Mouse (Mus musculus) heart, embryonic 12.5 days (tissue): ENCODE measurements around the gene Spaca4. TPM values are rescaled to one million over a fixed set of nuclear protein-coding genes. Genes with fewer than 3 reads are reported as not detected.

Source experiments
- ATAC-seq: fragments of 200-750 bp; cut with Nextera tagmentation; 2 replicates; pipeline ENCODE4 v1.8.0; 2017; ENCODE audit warnings: moderate TSS enrichment, moderate library complexity; ENCODE audit not compliant: insufficient number of reproducible peaks, low FRiP score
- H3K27ac ChIP-seq: fragments of 300-500 bp; sonication (generic); 2 replicates; pipeline ENCODE4 v1.5.1; 2016; ENCODE audit warnings: mild to moderate bottlenecking, moderate library complexity; ENCODE audit not compliant: poor library complexity, severe bottlenecking
- H3K27me3 ChIP-seq: fragments of 300-500 bp; sonication (generic); replicated peaks from 2 replicates; pipeline ENCODE4 v1.6.1; 2016; ENCODE audit warnings: mild to moderate bottlenecking, moderate library complexity
- H3K36me3 ChIP-seq: fragments of 300-500 bp; sonication (generic); 2 replicates; pipeline ENCODE4 v1.6.1; 2016; ENCODE audit warnings: mild to moderate bottlenecking, moderate library complexity
- H3K4me1 ChIP-seq: fragments of 300-500 bp; sonication (generic); replicated peaks from 2 replicates; pipeline ENCODE4 v1.6.1; 2016; ENCODE audit warnings: mild to moderate bottlenecking
- H3K4me2 ChIP-seq: fragments of 300-500 bp; sonication (generic); 2 replicates; pipeline ENCODE4 v1.6.1; 2016; ENCODE audit warnings: mild to moderate bottlenecking, moderate library complexity
- H3K4me3 ChIP-seq: fragments of 300-500 bp; sonication (generic); 2 replicates; pipeline ENCODE4 v1.5.1; 2016; ENCODE audit warnings: mild to moderate bottlenecking
- H3K9ac ChIP-seq: fragments of 300-500 bp; sonication (generic); 2 replicates; pipeline ENCODE4 v1.6.1; 2016; ENCODE audit warnings: mild to moderate bottlenecking, moderate library complexity
- H3K9me3 ChIP-seq: fragments of 300-500 bp; sonication (generic); replicated peaks from 2 replicates; pipeline ENCODE4 v1.6.1; 2016; ENCODE audit warnings: mild to moderate bottlenecking, moderate library complexity
- WGBS: fragments of 180-500 bp; shearing (Covaris S2); methylation state at CpG from one replicate; pipeline ENCODE4 v1.1.7; 2016; 5-methylcytosine and 5-hydroxymethylcytosine counted together
- polyA plus RNA-seq: library from polyadenylated mRNA; unstranded; fragments of >200 nt; fragmentation: Nextera tagmentation; extraction: Ambion mirVana; gene quantifications from 2 replicates; pipeline ENCODE4 v1.2.1, GENCODE M21; 2016

Gene Spaca4
- polyA plus RNA-seq, 1 experiment from 2014 or later = not detected

DNA sequence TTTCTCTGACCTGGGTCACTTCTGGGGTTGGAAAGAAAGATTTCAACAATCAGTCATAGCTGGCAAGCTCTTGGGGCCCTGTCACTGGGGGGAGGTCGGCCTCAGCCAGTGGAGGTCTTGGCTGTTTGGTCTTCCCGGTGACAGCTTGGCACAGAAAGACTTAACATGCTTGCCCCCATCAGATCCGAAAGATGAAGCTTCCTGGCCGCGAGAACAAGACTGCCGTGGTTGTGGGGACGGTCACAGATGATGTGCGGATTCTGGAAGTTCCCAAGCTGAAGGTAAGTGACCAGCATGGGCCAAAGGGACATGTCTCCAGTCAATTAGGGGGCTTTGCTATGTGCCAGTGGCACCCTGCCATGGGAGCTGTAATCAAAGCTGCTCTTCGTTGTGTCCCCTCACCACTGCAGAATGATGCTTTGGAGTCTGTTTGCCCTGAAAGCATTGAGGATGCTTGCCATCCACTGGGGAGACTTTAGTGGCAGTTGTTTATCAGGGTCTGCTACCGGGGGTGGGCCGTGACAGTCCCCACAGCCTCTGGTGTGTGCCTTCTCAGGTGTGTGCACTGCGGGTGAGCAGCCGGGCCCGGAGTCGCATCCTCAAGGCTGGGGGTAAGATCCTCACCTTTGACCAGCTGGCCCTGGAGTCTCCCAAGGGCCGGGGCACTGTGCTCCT lies 5.7 kb downstream of the Spaca4 start:
- H3K4me1 ChIP-seq = peaks cover 37% of the 10 kb centered on the region
- 89% methylated on average over 15 of the region's 16 CpGs for WGBS
- peak overlapping the region; percentile 92 for H3K4me2 ChIP-seq
- no peak for ATAC-seq
- H3K4me3 ChIP-seq = peak overlapping the region; percentile 95; the same call in 1 of the 2 replicates
- H3K9me3 ChIP-seq = no peaks in the 10 kb centered on the region
- peak overlapping the region; percentile 97; the same call in 1 of the 2 replicates for H3K9ac ChIP-seq
- H3K27me3 ChIP-seq = no peaks in the 10 kb centered on the region
- H3K36me3 ChIP-seq = peaks cover 59% of the 10 kb centered on the region
- H3K27ac ChIP-seq = no peak overlapping the region

DNA sequence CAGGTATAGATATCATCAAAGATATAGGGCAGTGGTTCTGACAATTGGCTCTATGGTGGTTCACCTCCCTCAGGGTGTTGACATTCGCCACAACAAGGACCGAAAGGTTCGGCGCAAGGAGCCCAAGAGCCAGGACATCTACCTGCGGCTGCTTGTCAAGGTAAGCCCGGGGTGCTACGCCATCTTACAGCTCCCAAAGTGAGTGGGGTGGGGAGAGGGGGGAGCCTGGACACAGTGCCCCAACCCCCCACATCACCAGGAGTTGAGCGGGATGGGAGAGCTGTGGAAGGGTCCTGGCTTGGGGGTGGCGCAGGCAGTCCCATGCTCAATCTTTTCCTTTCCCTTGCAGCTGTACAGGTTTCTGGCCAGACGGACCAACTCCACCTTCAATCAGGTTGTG lies 6.4 kb downstream of the Spaca4 start:
- 83% methylated on average over 10 of the region's 10 CpGs for WGBS
- peak overlapping the region; percentile 92 for H3K4me2 ChIP-seq
- H3K9ac ChIP-seq = peak overlapping the region; percentile 97
- H3K27me3 ChIP-seq = no peaks in the 10 kb centered on the region
- H3K9me3 ChIP-seq = no peaks in the 10 kb centered on the region
- ATAC-seq = no peak
- peak overlapping the region; percentile 95 for H3K4me3 ChIP-seq
- H3K36me3 ChIP-seq = peaks cover 52% of the 10 kb centered on the region
- no peak overlapping the region for H3K27ac ChIP-seq
- peaks cover 42% of the 10 kb centered on the region for H3K4me1 ChIP-seq

DNA sequence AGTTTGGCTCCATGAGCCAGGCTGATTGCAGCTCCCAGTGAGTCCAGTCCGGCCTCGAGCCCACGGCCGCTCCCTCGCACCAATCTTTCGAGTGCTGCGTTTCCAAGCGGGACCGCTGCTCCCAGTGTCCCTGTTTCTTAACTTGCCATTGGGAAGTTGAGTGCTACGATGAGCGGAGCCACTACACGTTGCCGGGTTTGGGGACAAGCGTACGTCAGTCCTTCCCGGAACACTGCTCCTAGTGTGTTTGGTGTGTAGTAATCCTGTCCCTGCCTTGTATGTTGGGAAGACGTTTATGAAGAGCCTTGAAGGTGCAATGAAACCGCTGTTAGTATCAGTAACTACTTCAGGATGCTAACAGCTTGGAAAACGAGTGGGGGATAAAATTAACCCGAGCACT lies 7.3 kb downstream of the Spaca4 start:
- peaks cover 46% of the 10 kb centered on the region for H3K4me1 ChIP-seq
- WGBS = under 1% methylated on average over 20 of the region's 20 CpGs
- no peaks in the 10 kb centered on the region for H3K9me3 ChIP-seq
- H3K9ac ChIP-seq = peak overlapping the region; percentile 97
- peak overlapping the region; percentile 89 for H3K27ac ChIP-seq
- H3K36me3 ChIP-seq = peaks cover 47% of the 10 kb centered on the region
- H3K27me3 ChIP-seq = no peaks in the 10 kb centered on the region
- H3K4me2 ChIP-seq = peak overlapping the region; percentile 92
- H3K4me3 ChIP-seq = peak overlapping the region; percentile 95
- ATAC-seq = no peak

DNA sequence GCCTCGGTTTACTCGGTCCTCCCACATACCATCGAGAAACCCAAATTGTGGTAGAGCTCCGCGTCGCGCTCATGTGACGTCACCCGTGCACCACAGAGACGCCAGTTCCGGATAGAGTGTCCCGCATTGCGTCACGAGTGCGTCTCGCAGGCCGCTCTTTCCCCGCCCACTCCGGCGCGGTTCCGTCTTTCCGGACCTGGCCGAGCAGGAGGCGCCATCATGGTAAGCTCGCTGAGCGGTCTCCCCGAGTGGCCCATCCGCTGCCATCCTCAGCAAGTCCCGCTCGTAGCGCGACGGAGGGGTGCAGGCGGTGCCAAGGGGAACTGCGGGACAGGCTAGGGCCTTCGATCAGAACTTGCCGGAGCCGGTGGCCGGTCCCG lies 7.7 kb downstream of the Spaca4 start, which contains the start of gene Sphk2:
Gene Sphk2 (minus strand): TSS at position 85 of the 380 bp plus-strand sequence.
- H3K36me3 ChIP-seq = peaks cover 47% of the 10 kb centered on the region
- peak within 1 kb of the TSS; percentile 89 for H3K27ac ChIP-seq
- no peaks in the 10 kb centered on the region for H3K9me3 ChIP-seq
- H3K4me2 ChIP-seq = peak within 1 kb of the TSS; percentile 92
- H3K9ac ChIP-seq = peak within 1 kb of the TSS; percentile 97
- peaks cover 46% of the 10 kb centered on the region for H3K4me1 ChIP-seq
- H3K27me3 ChIP-seq = no peaks in the 10 kb centered on the region
- ATAC-seq = peak; percentile 84
- peak within 1 kb of the TSS; percentile 95 for H3K4me3 ChIP-seq
- WGBS = 0% methylated on average over 41 of the region's 41 CpGs

DNA sequence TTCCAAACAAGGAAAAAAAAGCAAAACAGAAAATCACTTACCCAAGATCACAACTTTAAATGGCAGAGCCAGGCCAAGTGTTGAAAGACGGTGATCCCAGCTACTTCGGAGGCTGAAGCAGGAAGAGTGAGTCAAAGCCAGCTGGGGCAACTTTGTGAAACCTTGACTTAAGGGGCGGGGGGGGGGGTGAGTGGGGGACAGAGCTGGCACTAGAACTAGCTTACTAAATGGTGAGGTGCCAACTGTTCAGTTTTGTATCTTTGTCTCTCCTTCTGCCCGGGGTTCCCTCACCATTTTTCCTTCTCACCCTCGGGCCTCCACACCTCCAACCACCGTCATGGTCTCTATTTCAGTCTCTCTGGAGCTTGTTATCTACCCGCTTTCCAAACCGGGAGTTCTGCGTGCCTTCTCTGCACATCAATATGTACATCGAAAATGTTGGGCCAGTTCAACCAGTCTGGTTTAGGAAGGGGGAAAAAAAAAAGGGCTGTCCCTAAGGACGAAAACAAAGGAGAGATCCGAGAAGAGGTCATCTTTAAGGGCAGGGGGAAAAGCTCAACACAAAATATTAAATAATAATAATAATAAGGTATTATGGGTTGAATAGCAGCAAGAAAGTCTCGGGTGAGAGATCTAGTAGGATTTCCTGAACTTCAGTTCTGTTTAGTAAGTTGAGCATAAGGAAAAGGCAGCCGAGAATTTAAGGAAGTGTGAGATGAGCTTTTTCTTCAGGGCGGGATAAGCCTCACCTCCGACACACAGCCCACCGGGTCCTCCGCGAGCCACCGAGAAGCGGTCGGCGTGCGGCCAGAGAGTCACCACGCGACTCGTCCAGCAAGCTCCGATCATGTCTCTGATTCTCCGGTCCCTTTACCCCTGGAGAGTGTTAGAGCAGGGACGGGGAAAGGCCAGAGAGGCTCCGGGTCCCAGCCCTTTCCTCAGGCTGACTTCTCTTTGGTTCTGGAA lies 8.4 kb downstream of the Spaca4 start:
- H3K27ac ChIP-seq = peak overlapping the region; percentile 86
- peaks cover 50% of the 10 kb centered on the region for H3K4me1 ChIP-seq
- 7% methylated on average over 31 of the region's 31 CpGs for WGBS

DNA sequence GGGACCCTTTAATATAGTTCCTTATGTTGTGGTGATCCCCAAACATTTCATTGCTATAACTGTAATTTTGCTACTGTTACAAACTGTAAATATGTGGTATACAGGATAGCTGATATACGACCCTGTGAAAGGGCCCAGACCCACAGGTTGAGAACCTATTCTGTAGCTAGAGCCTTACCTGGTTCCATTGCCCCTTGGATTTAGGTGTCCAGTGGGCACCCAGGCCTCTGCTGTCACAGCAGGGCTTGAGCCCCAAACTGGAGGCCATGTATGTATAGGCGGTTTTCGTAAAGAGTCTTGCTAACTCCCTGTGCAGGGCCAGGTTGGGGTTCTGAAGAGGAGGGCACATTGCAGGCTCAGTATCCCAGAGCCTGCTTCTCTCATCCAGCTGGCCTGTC lies 9.2 kb downstream of the Spaca4 start:
- peak overlapping the region; percentile 95 for H3K4me3 ChIP-seq
- no peaks in the 10 kb centered on the region for H3K27me3 ChIP-seq
- 85% methylated on average over 3 of the region's 3 CpGs for WGBS
- peaks cover 50% of the 10 kb centered on the region for H3K4me1 ChIP-seq
- H3K36me3 ChIP-seq = peaks cover 47% of the 10 kb centered on the region
- H3K9ac ChIP-seq = peak overlapping the region; percentile 84; the same call in 1 of the 2 replicates
- H3K9me3 ChIP-seq = no peaks in the 10 kb centered on the region
- ATAC-seq = no peak
- peak overlapping the region; percentile 92 for H3K4me2 ChIP-seq
- H3K27ac ChIP-seq = no peak overlapping the region; the same call in 1 of the 2 replicates

More for the DNA sequence above, 8.4 kb downstream of the Spaca4 start:
- Histone ChIP-seq H3K4me3 (peak overlapping the region; percentile 95), H3K4me2 (peak overlapping the region; percentile 92), H3K9me3 (no peaks in the 10 kb centered on the region), H3K27me3 (no peaks in the 10 kb centered on the region), H3K36me3 (peaks cover 47% of the 10 kb centered on the region), H3K9ac (peak overlapping the region; percentile 84)
- ATAC-seq = peak; percentile 38

DNA sequence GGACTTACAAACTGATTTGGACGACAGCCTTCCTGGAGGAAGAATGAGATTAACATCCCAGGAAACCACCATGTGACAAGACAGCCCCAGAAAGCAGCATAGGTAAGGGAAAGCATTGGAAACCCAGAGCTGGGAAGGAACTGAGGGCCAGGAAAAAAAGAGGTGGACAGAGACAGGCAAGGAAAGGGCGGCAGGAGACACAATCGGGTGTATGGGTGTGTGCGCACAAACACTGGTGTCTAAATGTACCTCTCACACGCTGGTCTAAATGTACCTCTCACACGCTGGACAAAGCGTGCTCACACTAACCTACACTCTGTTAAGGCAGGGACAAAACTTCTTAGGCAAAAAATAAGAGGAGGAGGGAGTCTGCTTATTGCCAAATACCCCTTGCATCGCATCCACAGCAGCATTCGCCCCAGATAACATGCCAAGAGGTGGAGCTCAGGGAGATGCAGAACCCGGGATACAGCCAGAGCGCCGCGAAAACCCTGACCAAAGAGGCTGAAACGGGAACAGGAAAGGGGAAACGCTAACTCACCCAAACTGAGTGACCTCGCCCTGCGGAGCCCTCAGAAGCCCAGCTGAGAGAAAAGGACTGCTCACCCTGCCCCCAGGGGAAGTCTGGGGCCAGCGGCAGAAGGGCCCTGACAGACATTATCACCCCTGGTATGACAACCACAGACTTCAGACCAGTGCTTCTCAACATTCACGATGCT lies 9.7 kb downstream of the Spaca4 start:
- peak overlapping the region; percentile 34; the same call in 1 of the 2 replicates for H3K27ac ChIP-seq
- H3K4me3 ChIP-seq = peak overlapping the region; percentile 95
- peaks cover 48% of the 10 kb centered on the region for H3K36me3 ChIP-seq
- H3K4me1 ChIP-seq = peaks cover 48% of the 10 kb centered on the region
- 77% methylated on average over 19 of the region's 19 CpGs for WGBS
- peak overlapping the region; percentile 92 for H3K4me2 ChIP-seq
- ATAC-seq = no peak
- H3K9ac ChIP-seq = peak overlapping the region; percentile 33
- no peaks in the 10 kb centered on the region for H3K27me3 ChIP-seq
- H3K9me3 ChIP-seq = no peaks in the 10 kb centered on the region

DNA sequence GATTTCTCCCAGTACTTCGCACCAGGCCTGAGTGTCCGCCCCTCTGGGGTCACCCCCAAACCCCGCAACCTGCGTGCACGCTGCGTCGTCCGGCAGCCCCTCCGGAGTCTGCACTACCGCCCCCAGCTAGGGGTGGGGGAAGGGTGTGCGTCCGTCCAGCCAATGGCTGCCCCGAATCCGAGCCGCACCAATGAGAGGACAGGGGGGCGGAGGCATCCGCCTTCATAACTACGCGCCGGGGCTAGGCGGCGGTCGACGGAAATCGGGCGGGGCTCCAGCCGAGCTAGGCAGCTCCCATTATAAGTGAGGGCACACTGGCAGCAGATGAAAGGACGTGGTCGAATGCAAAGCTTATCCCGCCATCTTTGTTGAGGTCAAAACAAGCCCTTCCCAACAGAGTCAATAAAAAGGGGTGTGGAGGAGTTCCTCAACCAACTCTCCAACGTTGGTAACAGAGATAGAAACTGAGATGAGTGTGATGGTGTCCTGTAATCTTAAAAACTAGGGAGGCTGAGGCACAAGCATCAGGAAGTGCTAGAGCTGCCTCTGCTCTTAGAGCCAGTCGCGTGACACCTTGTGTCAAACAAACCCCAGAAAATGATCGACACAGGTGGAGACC lies 10.4 kb downstream of the Spaca4 start, which contains the start of gene Rpl18:
Gene Rpl18 (plus strand): TSS at position 368 of the 619 bp plus-strand sequence.
- H3K36me3 ChIP-seq = peaks cover 48% of the 10 kb centered on the region
- peak within 1 kb of the TSS; percentile 34; the same call in 1 of the 2 replicates for H3K27ac ChIP-seq
- H3K4me3 ChIP-seq = peak within 1 kb of the TSS; percentile 95
- peak within 1 kb of the TSS; percentile 81 for H3K9ac ChIP-seq
- peaks cover 47% of the 10 kb centered on the region for H3K4me1 ChIP-seq
- peak within 1 kb of the TSS; percentile 92 for H3K4me2 ChIP-seq
- no peaks in the 10 kb centered on the region for H3K27me3 ChIP-seq
- H3K9me3 ChIP-seq = no peaks in the 10 kb centered on the region
- WGBS = 6% methylated on average over 34 of the region's 34 CpGs
- peak; percentile 91 for ATAC-seq

DNA sequence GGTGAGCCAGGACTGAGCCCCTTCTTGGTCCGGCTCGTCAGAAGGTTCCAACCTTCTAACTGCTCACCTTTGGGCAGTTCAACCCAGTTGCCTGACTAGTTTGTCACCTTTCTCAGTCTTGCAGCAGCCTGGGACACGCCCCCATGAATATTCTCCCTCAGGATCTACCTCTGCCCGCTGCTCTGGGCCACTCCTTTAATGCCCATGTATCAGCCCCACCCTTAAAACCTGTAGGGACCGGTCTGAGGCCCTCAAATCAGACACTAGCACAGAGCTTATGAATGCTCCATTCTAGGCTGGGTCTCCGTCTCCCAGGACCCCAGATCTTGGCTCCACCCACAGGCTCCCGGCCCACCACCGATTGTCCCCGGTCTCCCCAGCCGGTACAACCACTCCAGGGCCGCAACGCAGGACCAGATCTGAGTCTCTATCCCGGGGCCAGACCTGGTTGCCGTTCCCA lies 11.0 kb downstream of the Spaca4 start:
- peak; percentile 37 for ATAC-seq
- peaks cover 44% of the 10 kb centered on the region for H3K4me1 ChIP-seq
- no peaks in the 10 kb centered on the region for H3K9me3 ChIP-seq
- H3K27ac ChIP-seq = peak overlapping the region; percentile 7; the same call in 1 of the 2 replicates
- H3K4me2 ChIP-seq = peak overlapping the region; percentile 92
- peak overlapping the region; percentile 95 for H3K4me3 ChIP-seq
- WGBS = 12% methylated on average over 14 of the region's 14 CpGs
- H3K36me3 ChIP-seq = peaks cover 48% of the 10 kb centered on the region
- H3K9ac ChIP-seq = peak overlapping the region; percentile 81
- H3K27me3 ChIP-seq = no peaks in the 10 kb centered on the region

DNA sequence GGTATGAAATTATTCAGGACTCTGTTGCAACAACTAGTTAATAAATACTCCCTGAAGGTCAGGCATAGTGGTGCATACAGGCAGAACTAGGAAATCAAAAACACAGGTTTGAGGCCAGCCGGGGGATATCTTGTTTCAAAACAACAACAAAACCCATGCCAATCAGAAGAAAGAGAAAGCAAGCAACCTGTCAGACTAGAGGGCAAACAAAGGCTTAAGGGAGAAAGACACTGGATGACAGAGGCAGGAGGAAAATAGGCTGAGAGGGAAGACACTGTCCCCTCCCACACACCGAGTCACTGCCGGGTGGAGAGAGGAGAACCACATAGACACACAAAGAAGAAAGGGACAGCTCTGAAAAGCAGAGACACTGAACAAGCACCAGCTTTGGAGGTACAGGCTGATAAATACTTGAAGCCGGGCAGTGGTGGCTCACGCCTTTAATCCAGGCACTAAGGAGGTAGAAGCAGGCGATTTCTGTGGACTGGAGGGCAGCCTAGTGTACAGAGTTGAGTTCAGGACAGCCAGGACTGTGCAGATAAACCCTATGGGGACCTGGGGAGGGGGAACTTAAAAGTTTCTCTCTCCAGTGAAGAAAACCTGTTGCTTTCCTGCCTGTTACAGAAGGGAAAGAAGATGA lies 11.6 kb downstream of the Spaca4 start:
- H3K4me2 ChIP-seq = peak overlapping the region; percentile 92
- ATAC-seq = no peak
- H3K27ac ChIP-seq = no peak overlapping the region
- H3K9me3 ChIP-seq = no peaks in the 10 kb centered on the region
- H3K36me3 ChIP-seq = peaks cover 44% of the 10 kb centered on the region
- peak overlapping the region; percentile 95 for H3K4me3 ChIP-seq
- 83% methylated on average over 6 of the region's 6 CpGs for WGBS
- peak overlapping the region; percentile 81 for H3K9ac ChIP-seq
- no peaks in the 10 kb centered on the region for H3K27me3 ChIP-seq
- peaks cover 44% of the 10 kb centered on the region for H3K4me1 ChIP-seq
